Mouse (Mus musculus): ENCODE measurements around the gene Gm3500.
"Not testable (repeated sequence)": the region's sequence is repeated elsewhere in the genome, so short reads cannot be mapped to it uniquely, and the experiment has no call there.

Gene Gm3500

DNA sequence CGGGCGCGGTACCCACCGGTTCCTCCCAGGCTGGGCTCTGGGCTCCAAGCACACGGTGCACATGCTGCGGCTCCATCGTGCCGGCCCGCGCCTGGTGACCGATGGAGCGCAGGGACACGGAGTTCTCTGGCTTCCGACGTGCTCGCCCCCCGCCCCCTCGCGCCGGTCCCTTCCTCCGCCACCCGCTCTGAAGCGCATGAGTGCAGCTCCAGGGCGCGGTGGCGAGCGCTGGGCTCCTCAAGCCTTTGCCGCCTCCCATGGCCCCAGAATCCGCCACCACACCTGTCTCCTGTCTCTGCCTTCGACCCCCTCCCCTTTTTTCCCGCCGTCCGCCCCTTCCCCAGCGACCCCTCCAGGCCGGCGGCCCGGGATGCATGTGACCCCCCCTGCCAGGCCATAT is at the start of gene Gm3500:
Gm3500 (minus strand) TSS at position 101 of the 400 bp plus-strand sequence.
- DNase-seq (ENCODE audit: low spot score in 2 of 2), result not testable (repeated sequence)

DNA sequence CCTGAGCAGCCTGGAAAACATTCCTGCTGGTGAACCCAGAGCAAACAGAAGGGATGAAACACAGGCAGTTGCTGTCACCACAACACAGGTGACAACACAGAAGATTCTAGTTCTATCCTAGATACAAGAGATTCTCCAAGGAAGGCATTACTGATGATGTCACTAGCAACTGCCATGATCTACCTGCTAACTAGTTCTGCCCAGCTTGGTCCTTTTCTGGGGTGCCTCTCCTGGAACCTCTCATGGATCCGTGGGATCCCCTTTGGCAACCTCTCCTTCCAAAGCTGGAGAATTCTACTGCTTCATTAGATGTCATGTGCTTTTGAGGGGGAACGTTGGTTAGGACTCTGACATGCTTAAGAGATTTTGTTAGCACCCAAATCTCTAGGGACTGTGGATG is 54.0 kb downstream of the Gm3500 start, which contains the start of gene Gm3542:
Gm3542 (minus strand) TSS at position 101 of the 400 bp plus-strand sequence.
- DNase-seq (ENCODE audit: low spot score in 2 of 2), result not testable (repeated sequence)
